Mouse (Mus musculus): ENCODE measurements around the gene Cuedc1.

Cuedc1 gene

GRCm38 (mm10) chr11:88083699-88084098 is 14.2 kb upstream of the Cuedc1 start:
- no peak for DNase-seq (ENCODE audit: low read depth, low spot score)

GRCm38 (mm10) chr11:88086737-88087627 is 10.9 kb upstream of the Cuedc1 start:
- DNase-seq (ENCODE audit: low read depth, low spot score): peak; percentile 92

GRCm38 (mm10) chr11:88089150-88089549 is 8.7 kb upstream of the Cuedc1 start:
- no peak for DNase-seq (ENCODE audit: low read depth, low spot score)

- DNase-seq (ENCODE audit: low read depth, low spot score): no peak
These were observed 7.6 kb upstream of the Cuedc1 start for GRCm38 (mm10) chr11:88090293-88090692.

- DNase-seq (ENCODE audit: low read depth, low spot score): no peak
These were observed 5.9 kb upstream of the Cuedc1 start for GRCm38 (mm10) chr11:88091949-88092348.

GRCm38 (mm10) chr11:88097173-88097572 is 685 bp upstream of the Cuedc1 start:
- no peak for DNase-seq (ENCODE audit: low read depth, low spot score)

- peak; percentile 57 for DNase-seq (ENCODE audit: low read depth, low spot score)
These were observed 1.1 kb downstream of the Cuedc1 start for GRCm38 (mm10) chr11:88098787-88099598.

GRCm38 (mm10) chr11:88099599-88100023 is 1.8 kb downstream of the Cuedc1 start:
- no peak for DNase-seq (ENCODE audit: low read depth, low spot score)

- no peak for DNase-seq (ENCODE audit: low read depth, low spot score)
These were observed 2.3 kb downstream of the Cuedc1 start for GRCm38 (mm10) chr11:88100170-88100569.

GRCm38 (mm10) chr11:88103214-88103941 is 5.5 kb downstream of the Cuedc1 start:
- no peak for DNase-seq (ENCODE audit: low read depth, low spot score)

- DNase-seq (ENCODE audit: low read depth, low spot score): no peak
These were observed 7.8 kb downstream of the Cuedc1 start for GRCm38 (mm10) chr11:88105494-88106291.

- no peak for DNase-seq (ENCODE audit: low read depth, low spot score)
These were observed 8.4 kb downstream of the Cuedc1 start for GRCm38 (mm10) chr11:88106292-88106554.

- DNase-seq (ENCODE audit: low read depth, low spot score): no peak
These were observed 9.5 kb downstream of the Cuedc1 start for GRCm38 (mm10) chr11:88107365-88107764.

GRCm38 (mm10) chr11:88110031-88110594 is 12.3 kb downstream of the Cuedc1 start:
- DNase-seq (ENCODE audit: low read depth, low spot score): no peak

GRCm38 (mm10) chr11:88112078-88112477 is 14.2 kb downstream of the Cuedc1 start:
- no peak for DNase-seq (ENCODE audit: low read depth, low spot score)

GRCm38 (mm10) chr11:88112677-88113333 is 14.9 kb downstream of the Cuedc1 start:
- DNase-seq (ENCODE audit: low read depth, low spot score): no peak

GRCm38 (mm10) chr11:88113543-88114271 is 15.8 kb downstream of the Cuedc1 start:
- DNase-seq (ENCODE audit: low read depth, low spot score): no peak

GRCm38 (mm10) chr11:88114871-88115301 is 17.0 kb downstream of the Cuedc1 start:
- no peak for DNase-seq (ENCODE audit: low read depth, low spot score)

GRCm38 (mm10) chr11:88116568-88116967 is 18.7 kb downstream of the Cuedc1 start:
- DNase-seq (ENCODE audit: low read depth, low spot score): no peak
